Mouse (Mus musculus) gastrocnemius, adult 8-10 months (tissue): ENCODE measurements around the gene Cldn16. TPM values are rescaled to one million over a fixed set of nuclear protein-coding genes. Genes with fewer than 3 reads are reported as not detected.
"Not testable (repeated sequence)": the region's sequence is repeated elsewhere in the genome, so short reads cannot be mapped to it uniquely, and the experiment has no call there.

Experiments
- DNase-seq, 2 experiments: peaks; one replicate each; pipeline ENCODE4 v3.0.0; 2022; ENCODE audit warnings: low spot score in 2 of 2
- total RNA-seq, 4 experiments: library from RNA; stranded (reverse); gene quantifications; 2 replicates each; pipeline ENCODE4 v1.2.4; 2022

The Cldn16 gene
- not detected for total RNA-seq

DNA sequence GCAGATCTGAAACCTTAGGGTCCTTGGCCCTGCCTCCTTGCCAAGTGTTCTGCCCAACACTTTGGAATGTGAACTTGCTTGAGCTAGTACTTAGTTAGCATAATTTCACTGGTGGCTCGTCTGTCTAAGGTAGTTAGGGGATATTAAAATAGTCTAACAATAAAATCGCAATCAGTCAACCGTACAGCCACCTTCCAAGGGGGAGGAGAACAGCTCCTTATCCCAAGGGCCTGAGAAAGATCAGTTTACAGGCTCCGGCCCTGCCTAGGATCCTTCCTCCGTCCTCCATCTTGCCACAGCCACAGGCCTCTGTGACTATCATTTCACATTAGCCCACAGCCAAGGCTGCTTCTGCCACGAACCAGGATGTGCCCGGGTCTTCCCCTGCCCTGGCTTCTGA, at the start of gene Cldn16:
Gene Cldn16, plus strand, starts transcription at position 301 of the 400 bp plus-strand sequence.
- DNase-seq, result no peak

DNA sequence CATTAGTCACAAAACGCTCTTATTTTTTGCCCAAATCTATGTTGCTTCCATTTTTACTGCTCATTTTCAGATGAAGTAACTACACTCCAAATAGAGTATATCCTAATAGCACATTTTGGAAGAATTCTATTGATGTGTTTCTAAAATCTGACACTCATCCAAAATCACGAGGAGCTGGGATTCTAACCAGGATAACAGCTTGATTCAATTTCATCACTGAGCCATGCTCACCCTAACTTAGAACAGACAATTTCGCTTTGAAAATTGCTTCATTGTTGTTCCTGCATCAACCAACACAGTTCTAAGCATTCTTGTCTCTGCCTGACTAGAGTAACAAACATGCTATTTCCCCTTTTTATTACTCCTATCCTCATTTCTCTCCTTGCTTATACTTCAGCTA, 44.3 kb upstream of the Cldn16 start:
- DNase-seq, result no peak

DNA sequence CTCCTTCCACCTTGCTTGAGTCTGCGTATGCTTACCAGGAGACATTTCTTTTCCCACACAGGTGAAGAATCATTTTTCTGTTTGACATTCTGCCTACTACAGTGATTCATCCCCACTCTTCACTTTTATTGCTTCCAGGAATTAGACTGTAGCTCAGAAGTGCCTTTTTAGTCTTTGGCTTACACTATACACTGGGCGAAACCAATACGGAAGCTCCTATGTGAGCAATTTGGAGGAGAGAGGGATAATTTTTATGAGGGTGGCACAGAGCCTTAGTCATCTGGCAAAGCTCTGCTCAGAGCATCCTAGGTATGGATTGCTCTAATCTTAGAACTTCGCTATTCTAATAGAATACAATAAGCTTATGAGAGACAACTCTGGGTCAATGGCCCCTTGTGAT, 40.9 kb upstream of the Cldn16 start:
- DNase-seq, result no peak

DNA sequence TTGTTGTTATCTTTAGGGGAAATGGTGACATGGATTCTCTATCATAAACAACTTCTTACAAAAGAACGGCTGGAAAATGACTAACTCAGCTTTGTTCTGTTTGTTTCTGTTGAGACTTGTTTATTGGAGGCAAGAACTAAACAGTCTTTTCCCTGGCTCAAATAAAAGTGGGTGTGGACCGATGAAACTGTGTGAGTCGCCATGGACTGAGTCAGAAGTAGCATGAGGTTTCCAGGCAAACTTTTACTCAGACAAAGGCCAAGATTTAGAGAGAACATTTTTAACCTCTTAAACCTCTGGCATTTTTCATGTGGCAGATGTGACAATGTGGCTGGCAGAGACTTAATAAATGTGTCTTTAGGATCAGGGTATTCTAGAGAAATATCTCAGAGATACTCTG, 32.7 kb upstream of the Cldn16 start:
- DNase-seq, result no peak

DNA sequence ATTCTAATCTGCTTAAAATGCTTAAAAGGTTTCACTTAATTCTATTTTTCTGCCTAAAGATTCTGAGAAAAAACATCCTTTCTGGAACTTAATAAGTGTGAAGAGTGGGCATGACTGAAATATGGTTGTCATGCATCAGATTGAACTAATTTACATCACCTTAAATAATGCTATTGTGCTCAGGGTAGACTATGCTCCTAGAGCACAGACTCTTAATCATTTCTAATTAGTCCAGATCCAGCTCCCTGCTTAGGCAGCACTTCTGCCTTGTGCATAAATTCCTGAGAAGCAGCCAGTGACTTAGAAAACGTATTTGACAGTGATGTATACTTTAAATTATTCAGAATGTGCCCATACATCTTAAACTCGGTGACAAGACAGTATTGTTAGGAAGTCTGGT, 29.4 kb upstream of the Cldn16 start:
- DNase-seq, result no peak

DNA sequence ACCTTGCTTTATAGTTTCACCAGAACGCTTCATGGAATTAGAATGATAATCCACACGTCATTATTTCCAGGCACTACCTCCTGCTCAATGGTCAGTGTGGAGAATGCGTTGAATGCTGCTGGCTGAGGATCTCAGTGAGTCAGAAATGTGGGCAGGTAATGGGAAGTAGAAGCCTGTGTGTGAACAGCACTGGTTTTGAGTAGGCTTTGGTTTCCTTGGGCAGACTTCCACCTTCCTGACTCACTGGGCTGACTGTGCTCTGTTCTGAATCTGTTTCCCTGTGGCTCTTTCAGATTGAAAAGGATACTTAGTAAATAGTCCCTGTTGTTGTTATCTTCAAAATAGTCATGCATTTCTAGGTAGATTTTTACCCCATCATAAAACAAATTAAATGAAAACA, 22.9 kb upstream of the Cldn16 start:
- DNase-seq, result no peak

DNA sequence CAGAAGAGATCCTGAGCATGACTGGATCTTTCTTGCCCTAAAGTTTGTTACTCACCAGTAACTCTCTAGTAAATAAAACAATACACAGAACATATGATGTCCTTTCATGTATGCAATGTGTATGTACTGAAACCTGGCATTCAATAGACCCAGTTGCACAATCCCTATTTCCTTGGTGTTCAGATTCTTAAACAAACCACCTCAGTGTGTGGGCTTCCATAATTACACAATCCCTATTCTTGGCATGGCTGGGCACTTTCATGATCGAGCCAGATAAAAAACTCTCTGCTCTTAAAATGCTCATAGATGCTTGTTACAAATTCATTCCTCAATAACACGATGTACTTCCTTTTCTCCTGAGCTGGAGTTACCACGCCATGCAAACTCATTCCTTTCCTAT, 21.8 kb upstream of the Cldn16 start:
- DNase-seq, result no peak

DNA sequence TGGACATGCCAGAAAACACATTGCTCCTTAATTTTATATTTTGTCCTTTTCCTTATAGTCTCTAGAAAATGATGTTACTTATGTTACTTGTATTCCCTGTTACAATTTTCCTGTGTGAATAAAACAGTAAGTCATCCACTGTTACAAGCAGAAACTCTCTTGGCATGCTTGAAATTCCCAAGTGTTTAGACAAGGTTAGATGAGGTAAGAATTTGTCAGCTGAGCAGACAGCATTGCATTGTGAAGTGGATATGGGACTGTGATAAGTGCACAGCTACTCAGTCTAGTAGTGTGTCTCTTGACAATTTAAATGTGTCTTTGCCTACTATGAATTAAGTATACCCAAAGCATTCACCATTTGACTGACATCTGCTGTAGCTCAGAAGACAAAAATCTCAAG, 18.1 kb upstream of the Cldn16 start:
- DNase-seq, result no peak

DNA sequence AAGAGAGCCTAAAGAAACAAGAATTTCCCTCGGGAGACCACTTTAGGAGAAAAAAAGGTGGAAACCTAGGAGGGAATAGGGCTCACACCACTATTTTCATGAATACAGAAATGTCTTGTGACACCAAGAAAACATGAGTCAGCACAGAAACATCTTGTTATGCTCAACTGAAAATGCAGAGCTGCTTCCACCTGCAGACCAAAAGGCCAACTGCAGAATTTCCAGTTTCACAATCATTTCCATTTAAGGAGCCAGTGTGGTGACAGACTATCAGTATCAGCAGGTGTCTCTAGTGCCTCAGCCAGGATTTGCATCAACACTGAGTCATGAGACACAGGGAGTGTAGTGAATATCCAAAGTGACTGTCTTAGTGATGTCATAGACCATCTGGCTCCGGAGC, 15.3 kb upstream of the Cldn16 start:
- DNase-seq, result no peak

DNA sequence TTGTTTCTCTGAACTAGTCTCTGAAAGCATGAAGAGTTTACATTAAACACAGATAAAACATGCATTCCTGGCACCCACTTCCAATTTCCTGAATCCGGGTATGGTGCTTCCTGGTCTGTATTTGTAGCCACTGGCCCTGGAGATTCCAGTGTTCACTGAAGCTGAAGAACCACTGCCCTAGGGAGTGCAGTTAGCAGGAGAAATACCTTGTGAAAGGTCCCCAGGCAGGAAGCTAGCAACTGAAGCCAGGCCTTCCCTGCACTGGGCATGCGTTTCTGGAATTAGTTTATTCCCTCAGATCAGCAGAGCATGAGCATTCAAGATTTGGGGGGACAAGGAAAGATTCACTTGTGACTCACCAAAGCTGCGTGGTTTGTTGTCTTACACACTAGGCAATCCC, 8.8 kb upstream of the Cldn16 start:
- DNase-seq, result no peak

DNA sequence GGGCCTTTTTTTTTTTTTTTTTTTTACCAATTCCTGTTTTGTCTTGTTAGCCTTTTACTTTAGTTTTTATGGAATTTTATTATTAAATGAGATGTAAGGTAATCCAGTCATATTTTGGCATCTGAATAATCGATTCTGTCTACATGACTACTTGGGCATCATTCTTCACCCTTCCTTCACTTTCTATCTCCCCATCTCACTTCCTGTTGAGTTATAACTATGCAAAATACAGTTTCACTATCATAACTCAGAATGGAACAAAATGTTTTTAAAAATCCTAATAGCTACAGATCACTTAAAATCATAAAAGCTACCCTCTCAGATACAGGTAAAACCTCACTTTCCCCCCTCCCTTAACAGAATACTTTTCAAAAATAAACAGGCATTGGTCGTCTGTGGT, 6.8 kb upstream of the Cldn16 start:
- DNase-seq, result no peak

DNA sequence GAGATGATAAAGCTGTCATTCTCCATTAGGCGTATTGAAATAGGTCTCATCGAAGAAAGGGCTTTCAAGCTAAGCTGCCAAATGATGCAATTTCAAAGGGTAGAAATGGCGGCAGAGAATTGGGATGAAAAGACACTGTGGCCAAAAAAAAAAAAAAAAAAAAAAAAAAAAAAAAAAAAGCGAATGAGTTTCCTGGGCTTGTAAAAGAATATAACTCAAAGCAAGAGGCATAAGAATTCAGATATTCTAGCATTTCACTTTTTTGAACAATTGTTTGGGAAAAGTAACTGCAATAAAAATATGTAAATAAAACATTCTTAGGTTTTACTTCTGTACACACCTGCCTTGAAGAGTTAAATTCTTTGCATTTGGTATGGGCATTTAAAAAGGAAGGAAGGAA, 3.6 kb downstream of the Cldn16 start:
- no peak for DNase-seq

DNA sequence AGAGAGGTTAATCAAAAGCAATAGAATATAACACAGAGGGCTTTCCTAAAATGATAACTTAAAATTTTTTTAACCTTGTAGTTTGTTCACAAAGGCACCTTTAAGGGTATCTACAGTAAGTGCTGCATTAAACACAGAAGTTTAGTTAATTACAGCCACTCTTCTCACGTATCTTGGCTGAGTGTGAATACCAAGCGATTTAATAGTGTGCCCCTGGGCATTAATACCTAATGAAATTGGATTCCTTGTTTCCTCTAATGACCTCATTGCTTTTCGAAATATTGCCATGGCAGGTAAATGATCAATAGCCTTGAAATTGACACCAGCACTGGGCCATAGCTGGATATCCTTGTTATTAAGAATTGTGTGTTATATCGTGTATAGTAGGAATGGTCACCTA, 8.3 kb downstream of the Cldn16 start:
- no peak for DNase-seq

DNA sequence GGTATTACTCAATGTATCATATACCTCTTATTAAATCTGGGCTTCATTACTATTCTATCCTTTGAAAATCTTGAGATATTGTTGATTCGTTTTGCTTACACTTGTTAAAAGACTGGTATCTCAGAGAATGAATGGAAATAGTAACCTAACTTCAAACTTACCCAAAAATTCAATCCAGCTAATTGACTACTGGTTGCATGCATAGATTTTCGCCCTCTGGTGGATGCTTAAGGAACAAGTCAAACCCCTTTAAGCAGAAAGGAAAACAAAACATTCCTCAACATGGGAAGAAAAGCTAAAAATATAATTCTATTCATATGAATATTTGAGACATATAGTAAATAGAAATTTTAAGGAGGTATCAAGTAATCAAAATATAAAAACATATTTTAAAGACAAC, 32.8 kb downstream of the Cldn16 start:
- DNase-seq, result no peak

DNA sequence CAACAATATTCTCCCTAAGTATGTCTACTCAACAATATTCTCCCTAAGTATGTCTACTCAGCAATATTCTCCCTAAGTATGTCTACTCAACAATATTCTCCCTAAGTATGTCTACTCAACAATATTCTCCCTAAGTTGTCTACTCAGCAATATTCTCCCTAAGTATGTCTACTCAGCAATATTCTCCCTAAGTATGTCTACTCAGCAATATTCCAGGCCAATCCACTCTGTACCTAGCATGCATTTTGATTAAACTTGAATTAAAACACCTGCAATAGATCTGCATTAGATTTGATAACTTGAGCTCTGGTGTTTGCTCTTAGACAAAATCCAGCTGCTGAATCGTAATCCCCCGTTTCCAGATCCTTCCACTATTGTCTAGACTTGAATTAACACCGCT, 36.8 kb downstream of the Cldn16 start:
- not testable (repeated sequence) for DNase-seq

DNA sequence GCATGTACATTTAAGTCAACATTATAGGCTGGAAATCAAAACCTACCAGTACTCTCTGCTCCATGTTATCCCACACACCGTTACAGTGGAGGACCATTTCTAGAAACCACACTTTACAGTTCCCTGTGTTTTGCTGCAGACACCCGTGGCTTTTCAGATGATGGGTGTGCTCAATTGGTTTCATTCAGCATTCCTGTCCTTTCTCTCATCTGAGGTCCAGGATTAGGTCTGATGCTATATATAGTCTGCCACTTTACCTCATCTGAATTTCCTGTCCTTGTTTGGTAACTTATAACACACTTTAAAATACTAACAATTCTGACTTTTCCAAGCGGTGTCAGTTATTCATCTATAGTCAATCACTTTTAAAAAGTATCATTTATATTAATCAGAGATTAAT, 37.8 kb downstream of the Cldn16 start:
- DNase-seq, result no peak

DNA sequence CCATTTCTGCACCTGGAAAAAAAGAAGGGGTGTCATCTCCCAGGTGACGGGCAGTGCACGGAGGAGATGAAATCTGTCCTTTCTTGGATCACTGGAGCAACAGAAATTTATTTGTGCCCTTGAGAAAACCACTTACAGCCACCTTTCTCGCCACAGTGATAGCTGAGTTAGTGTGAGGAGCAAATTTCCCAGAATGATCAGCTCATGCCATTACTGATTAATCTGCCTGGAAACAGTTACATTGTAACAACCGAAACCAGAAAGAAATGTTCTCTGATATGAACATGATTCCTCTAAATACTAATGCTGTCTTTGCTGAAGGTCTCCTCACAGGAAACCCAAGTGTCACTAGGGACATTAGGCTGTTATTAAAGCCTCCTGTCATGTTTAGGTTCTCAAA, 42.0 kb downstream of the Cldn16 start:
- no peak for DNase-seq

DNA sequence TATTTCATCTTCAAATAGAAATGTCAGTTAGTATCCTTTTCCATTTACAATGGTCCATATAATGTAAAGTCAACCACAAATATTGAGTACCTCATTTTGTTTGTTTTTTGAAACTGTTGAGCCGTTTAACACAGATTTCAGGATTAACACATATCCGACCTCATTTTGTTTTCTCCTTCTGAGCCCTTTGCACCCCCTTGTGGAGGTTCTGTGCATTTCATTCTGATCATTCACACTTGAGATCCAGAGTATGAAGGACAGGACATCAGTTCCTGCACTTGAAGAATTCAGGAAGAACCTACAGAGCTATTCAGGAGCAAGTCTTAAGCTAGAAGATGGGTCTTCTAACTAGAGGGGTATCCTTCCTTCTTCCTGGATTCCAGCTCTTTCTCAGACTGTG, 56.7 kb downstream of the Cldn16 start:
- DNase-seq, result no peak

DNA sequence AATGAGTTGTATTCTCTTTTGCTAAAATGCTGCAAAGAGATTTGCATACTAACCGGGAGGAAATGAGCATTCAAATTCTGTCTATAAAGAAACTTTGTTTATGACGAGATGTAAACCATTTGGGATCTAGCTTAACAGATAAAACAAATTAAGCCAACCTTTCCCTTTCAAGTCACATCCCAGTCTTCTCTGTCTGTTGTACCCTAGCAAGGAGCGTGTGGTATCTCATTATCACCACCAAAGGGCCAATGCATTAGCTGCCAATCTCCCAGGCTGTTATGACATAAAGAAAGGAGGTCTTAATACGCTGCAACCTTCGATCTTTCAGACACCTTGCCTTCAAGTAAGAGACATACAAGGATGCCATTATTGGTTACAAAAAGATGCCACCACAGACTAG, 62.9 kb downstream of the Cldn16 start:
- no peak for DNase-seq

DNA sequence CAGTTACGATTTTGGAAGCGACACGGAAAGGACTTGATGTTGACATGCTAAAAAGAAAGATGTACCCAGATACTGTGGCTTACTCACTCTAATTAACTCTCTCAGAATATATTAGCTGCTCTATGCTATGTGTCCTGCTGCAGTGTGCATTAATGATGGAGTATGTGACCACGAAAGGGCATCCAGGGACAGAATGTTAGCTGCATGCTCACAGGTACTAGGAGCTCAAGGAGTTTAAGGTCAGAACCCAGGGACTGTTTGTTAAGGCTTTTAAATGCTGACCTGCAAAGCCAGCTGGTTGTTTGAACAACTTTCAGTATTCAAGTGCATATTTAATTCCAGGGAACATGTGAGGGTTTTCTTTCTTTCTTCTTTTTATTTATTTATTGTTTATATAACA, 63.7 kb downstream of the Cldn16 start, which contains the start of gene Tmem207:
Gene Tmem207, minus strand, starts transcription at position 101 of the 400 bp plus-strand sequence.
- DNase-seq, result no peak

DNA sequence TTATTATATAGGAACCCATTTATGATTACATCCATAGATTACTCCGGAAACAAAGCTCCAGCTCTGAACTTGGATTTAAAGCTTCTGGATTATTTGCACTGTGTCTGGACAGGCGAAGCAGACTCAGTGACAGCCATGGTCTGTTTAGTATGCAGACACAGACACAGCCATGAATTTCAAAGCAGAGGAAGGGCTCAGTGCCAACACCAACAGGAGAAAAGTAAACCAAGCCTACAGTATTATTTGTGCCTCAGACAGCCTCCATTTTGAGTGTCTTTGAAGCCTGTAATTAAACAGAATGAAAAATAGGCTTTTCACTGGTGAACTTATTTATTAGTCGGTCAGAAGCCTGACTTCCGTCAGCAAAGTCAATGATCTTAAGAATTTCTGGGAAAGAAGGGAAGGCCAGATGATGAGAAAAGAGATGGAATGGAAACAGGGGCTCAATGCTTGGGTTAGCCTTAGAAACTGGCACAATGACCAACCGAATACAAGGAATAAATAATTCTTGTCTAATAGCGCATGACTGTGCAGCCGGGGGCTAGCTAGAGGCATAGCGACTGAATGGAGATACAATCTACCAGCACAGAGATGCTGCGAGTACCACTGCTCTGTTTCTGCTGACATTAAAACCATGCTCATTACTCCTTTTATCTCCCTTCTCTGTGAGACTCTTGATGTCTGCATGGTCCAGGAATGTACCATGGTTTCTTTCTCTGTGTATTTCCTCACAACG, 65.2 kb downstream of the Cldn16 start:
- no peak for DNase-seq

DNA sequence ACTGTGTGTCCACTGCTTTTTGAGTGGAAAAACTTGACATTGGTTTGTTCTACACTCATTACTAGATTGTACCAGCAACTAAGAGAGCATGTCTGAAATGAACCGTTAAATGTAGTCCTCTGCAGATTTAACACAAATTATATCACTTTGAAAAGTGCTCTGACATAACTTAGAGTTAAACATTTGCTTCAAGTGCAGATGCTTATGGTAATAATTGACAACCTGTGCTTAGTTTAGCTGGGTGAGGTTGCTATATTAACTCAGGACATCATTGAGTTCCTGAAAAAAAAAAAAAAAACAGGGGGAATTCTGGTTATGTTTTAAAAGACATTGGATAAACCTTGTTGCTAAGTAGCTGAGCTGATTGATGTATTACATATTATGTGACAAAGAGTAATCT, 67.5 kb downstream of the Cldn16 start:
- DNase-seq, result no peak

DNA sequence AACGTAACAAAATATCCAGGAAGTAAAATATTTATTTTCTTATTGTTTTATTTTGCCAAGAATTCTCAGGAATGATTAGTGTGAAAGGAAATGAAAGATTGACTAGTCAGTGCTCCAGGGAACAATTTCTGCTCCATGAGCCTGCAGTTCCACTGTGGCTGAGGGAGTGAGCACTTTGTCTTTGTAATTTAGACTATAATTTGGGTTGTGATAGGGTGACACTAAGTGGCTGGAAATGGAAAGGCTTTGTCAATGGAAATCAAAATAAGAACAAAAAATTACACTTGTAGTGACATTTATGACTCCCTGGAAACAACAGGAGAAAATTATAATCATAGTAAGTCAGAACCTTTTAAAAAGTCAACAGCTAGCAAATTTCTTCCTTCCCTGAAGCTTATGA, 69.4 kb downstream of the Cldn16 start:
- no peak for DNase-seq
